Mouse (Mus musculus): ENCODE measurements around the gene Senp6. TPM values are rescaled to one million over a fixed set of nuclear protein-coding genes. Genes with fewer than 3 reads are reported as not detected.

The Senp6 gene
- polyA plus RNA-seq, 1 experiment from 2014 or later, result 70.6 TPM

GRCm38 (mm10) chr9:80191240-80191639 is 124.5 kb downstream of the Senp6 start:
- no peak for ATAC-seq (ENCODE audit: low read depth)
- H3K4me1 ChIP-seq (ENCODE audit: control insufficient read depth, insufficient read depth, low read length), result no peaks in the 10 kb centered on the region
- H3K27me3 ChIP-seq (ENCODE audit: control insufficient read depth, insufficient read depth, low read length), result no peaks in the 10 kb centered on the region
- H3K9me3 ChIP-seq (ENCODE audit: control insufficient read depth, low read length), result no peaks in the 10 kb centered on the region
- H3K4me2 ChIP-seq (ENCODE audit: low read depth, low read length), result no peak overlapping the region
- no peak overlapping the region for H3K4me3 ChIP-seq (ENCODE audit: low read depth, low read length)
- 67% methylated on average over 6 of the region's 6 CpGs for WGBS
- no peak overlapping the region for H3K9ac ChIP-seq (replicated peaks; ENCODE audit: low read depth, low read length)
- no peaks in the 10 kb centered on the region for H3K36me3 ChIP-seq (ENCODE audit: control insufficient read depth, insufficient read depth, low read length)
- H3K27ac ChIP-seq (ENCODE audit: low read depth, low read length), result no peak overlapping the region

GRCm38 (mm10) chr9:80192324-80192723 is 125.6 kb downstream of the Senp6 start:
- Histone ChIP-seq H3K36me3 (ENCODE audit: control insufficient read depth, insufficient read depth, low read length) (no peaks in the 10 kb centered on the region), H3K27ac (ENCODE audit: low read depth, low read length) (no peak overlapping the region)
- no peak for ATAC-seq (ENCODE audit: low read depth)

GRCm38 (mm10) chr9:80194446-80194845 is 127.7 kb downstream of the Senp6 start:
- Histone ChIP-seq H3K9ac (replicated peaks; ENCODE audit: low read depth, low read length) (no peak overlapping the region), H3K27me3 (ENCODE audit: control insufficient read depth, insufficient read depth, low read length) (no peaks in the 10 kb centered on the region), H3K4me2 (ENCODE audit: low read depth, low read length) (no peak overlapping the region), H3K36me3 (ENCODE audit: control insufficient read depth, insufficient read depth, low read length) (no peaks in the 10 kb centered on the region), H3K4me1 (ENCODE audit: control insufficient read depth, insufficient read depth, low read length) (no peaks in the 10 kb centered on the region), H3K27ac (ENCODE audit: low read depth, low read length) (no peak overlapping the region), H3K9me3 (ENCODE audit: control insufficient read depth, low read length) (no peaks in the 10 kb centered on the region), H3K4me3 (ENCODE audit: low read depth, low read length) (no peak overlapping the region)
- ATAC-seq (ENCODE audit: low read depth), result no peak
- WGBS, result 67% methylated on average over 6 of the region's 6 CpGs

More at GRCm38 (mm10) chr9:80192324-80192723, 125.6 kb downstream of the Senp6 start:
- no peaks in the 10 kb centered on the region for H3K9me3 ChIP-seq (ENCODE audit: control insufficient read depth, low read length)
- H3K4me1 ChIP-seq (ENCODE audit: control insufficient read depth, insufficient read depth, low read length), result no peaks in the 10 kb centered on the region
- no peaks in the 10 kb centered on the region for H3K27me3 ChIP-seq (ENCODE audit: control insufficient read depth, insufficient read depth, low read length)
- H3K4me3 ChIP-seq (ENCODE audit: low read depth, low read length), result no peak overlapping the region
- H3K9ac ChIP-seq (replicated peaks; ENCODE audit: low read depth, low read length), result no peak overlapping the region
- H3K4me2 ChIP-seq (ENCODE audit: low read depth, low read length), result no peak overlapping the region
- WGBS, result 87% methylated on average over 10 of the region's 10 CpGs

Other genes starting within 250 kb of the Senp6 start
- gene Filip1, start 54.1 kb upstream of the Senp6 start, polyA plus RNA-seq (2014; fragmentation: Nextera tagmentation; extraction: Ambion mirVana), result 1.5 and 1.6 TPM in 2 replicates
- 26.0 and 27.2 TPM in 2 replicates for gene Myo6, start 98.1 kb downstream of the Senp6 start, polyA plus RNA-seq (2014; fragmentation: Nextera tagmentation; extraction: Ambion mirVana)